Mouse (Mus musculus): Measurements from ENCODE around the gene Golga4.

Gene Golga4

DNA sequence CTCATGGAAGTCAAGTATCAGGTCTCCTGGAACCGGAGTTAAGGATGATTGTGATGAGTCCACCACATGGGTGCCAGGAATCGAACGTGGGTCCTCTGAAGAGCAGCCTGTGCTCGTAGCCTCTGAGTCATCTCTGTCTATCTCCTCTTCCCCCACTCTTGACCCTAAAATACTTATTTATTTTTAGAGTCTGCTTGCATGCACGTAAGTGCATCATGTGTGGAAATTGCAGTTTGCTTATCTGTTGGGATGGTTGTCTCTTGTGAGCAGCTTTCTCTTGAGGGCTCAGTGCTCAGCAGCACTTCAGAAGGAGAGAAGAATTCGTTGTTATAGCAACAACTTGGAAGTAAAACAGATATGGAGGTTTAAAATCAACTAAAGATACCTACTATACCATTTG, 9.4 kb downstream of the Golga4 start:
- in situ Hi-C loops (cut with MboI; ENCODE audit: low pct_unique_long_range_greater_than_20kb in 1 of 2, low sequenced_read_pairs in 2 of 2, unreplicated experiment in 1 of 2), result no loop called here

DNA sequence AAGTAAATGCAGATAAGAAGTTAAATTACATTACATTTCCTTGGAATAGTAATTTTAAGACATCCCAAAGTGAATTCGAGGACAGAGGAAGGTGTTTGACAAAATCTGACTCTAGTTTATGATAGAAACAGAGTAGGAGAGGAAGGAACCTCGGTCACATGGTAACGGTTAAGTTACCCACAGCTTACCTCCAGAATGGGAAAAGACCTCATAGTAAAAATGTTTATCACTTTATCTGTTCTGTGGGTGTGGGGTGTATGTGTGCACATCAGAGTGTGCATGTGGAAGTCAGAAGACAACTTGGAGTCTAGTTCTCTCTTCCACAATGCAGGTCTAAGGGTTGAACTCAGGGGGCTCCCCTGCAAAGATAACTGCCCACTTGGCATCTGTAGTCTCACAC, 10.1 kb downstream of the Golga4 start:
- in situ Hi-C loops (cut with MboI; ENCODE audit: low pct_unique_long_range_greater_than_20kb in 1 of 2, low sequenced_read_pairs in 2 of 2, unreplicated experiment in 1 of 2), result no loop called here

DNA sequence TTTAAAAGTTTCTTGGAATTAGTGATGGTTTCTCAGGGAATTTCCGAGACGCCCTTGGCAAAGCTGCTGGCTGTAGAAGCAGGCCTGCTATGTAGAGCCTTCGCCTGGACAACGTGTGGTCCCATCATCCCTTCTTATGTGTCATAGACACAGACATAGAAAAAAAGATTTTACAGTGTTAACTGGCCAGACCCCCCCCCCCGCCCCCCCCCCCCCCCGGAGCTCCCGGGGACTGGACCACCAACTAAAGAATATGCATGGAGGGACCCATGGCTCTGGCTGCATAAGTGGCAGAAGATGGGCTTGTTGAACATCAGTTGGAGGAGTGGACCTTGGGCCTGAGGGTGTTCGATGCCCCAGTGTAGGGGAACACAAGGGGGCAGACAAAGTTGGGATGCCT, 11.6 kb downstream of the Golga4 start:
- in situ Hi-C loops (cut with MboI; ENCODE audit: low pct_unique_long_range_greater_than_20kb in 1 of 2, low sequenced_read_pairs in 2 of 2, unreplicated experiment in 1 of 2), result no loop called here

DNA sequence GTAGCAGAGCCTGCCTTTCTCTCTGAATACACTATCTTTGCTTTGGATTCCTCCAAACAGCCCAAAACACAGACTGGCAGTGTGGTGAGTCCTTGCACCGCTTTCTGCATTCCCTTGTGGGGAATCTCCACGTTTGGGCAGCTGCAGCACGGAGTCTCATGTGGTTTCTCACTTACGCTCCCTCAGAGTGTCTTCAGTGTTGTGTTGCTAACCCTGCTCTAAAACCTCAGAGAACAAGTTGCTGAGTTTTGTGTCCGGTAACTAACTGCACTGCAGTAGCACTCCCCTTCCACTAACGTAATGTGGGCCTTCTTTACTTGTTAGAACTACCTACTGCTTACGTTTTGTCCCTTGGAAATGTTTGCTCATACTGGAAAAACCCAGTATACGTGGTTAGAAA, 13.0 kb downstream of the Golga4 start:
- in situ Hi-C loops (cut with MboI; ENCODE audit: low pct_unique_long_range_greater_than_20kb in 1 of 2, low sequenced_read_pairs in 2 of 2, unreplicated experiment in 1 of 2), result no loop called here

DNA sequence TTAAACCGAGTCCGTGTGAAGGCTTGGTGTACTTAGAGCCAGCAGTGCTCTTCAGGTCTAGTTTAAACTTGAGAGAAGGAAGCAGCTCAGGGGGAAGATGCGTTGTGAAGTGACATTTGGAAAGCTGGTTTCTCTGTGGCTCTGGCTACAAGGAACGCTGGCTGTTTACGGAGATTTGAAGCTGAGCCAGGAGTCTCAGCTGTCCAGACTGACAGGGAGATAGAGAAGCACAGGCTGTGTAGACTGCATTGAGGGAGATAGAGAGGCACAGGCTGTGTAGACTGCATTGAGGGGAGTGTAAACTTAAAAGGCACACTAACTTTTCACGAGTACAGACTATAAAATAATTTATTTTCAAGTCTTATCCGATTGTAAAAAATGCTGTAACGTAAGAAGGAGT, 13.9 kb downstream of the Golga4 start:
- in situ Hi-C loops (cut with MboI; ENCODE audit: low pct_unique_long_range_greater_than_20kb in 1 of 2, low sequenced_read_pairs in 2 of 2, unreplicated experiment in 1 of 2), result no loop called here

DNA sequence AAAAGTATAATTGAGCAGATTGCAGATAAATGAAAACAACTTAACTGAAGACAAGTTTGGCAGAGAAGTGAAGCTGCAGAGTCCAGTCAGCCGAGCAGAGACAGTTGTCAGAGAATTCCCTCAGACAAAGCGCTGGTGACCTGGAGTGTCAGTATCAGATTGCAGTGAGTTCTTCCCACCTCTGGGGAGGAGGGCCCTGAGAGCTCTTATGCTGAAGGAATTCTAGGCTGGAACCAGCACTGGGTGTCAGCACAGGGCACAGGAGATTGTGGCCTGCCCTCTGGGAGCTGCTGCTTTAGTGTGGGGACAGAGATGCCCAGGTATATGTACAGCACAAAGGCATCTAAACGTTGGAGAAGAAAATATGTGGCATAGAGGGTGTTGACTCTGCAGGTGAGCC, 14.8 kb downstream of the Golga4 start:
- in situ Hi-C loops (cut with MboI; ENCODE audit: low pct_unique_long_range_greater_than_20kb in 1 of 2, low sequenced_read_pairs in 2 of 2, unreplicated experiment in 1 of 2), result no loop called here

DNA sequence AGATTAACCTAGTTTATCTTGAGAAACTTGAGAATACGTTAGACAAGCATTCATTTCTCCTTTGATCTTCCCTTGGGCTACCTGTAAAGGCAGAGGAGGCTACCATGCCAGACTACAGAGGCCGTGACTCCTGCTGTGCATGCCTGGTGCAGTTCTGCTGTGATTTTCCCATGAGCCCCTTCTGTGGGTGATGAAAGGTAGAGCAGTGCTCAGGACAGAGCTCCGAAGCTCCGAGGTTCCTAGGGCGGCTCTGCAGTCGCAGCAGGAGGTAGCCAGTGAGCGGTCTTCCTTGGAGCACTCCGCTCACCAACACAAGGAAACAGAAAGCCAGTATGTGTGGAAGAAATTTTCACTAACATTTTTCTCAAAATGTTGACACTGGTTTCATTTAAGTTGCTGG, 15.6 kb downstream of the Golga4 start:
- in situ Hi-C loops (cut with MboI; ENCODE audit: low pct_unique_long_range_greater_than_20kb in 1 of 2, low sequenced_read_pairs in 2 of 2, unreplicated experiment in 1 of 2), result no loop called here

DNA sequence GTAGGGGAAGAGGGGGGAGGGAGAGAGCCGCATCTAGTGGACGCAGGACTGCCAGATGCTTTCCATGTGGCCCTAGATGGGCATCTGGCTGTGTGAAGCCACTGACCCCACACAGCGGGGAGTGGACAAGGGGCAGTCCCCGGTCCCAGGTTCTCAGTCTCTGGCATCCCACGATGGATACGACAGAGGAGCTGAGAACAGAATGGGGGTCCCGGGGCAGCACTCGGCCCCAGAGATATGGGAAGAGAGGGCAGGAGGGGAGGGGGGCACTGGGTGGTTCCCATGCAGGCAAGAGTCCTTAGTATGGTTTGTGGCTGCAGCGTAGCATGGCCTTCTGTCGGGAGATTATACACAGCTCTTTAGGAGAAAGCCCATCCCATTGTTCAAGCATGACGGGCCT, 17.7 kb downstream of the Golga4 start:
- in situ Hi-C loops (cut with MboI; ENCODE audit: low pct_unique_long_range_greater_than_20kb in 1 of 2, low sequenced_read_pairs in 2 of 2, unreplicated experiment in 1 of 2), result no loop called here

DNA sequence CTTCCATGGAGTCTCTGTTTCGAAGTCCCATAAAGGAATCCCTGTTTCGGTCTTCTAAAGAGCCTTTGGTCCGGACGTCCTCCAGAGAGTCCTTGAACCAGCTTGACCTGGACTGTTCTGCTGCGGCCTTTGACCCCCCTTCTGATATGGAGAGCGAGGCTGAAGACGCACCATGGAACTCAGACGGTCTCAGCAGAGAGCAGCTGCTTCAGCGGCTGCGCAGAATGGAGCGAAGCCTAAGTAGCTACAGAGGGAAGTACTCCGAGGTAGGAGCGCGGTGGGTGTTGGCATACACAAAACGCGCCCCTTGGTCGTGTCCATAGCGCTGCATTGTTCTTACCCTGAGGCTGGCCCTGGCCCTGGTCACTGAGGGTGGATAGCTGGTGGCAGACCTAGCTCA, 21.0 kb downstream of the Golga4 start:
- in situ Hi-C loops (cut with MboI; ENCODE audit: low pct_unique_long_range_greater_than_20kb in 1 of 2, low sequenced_read_pairs in 2 of 2, unreplicated experiment in 1 of 2), result no loop called here

DNA sequence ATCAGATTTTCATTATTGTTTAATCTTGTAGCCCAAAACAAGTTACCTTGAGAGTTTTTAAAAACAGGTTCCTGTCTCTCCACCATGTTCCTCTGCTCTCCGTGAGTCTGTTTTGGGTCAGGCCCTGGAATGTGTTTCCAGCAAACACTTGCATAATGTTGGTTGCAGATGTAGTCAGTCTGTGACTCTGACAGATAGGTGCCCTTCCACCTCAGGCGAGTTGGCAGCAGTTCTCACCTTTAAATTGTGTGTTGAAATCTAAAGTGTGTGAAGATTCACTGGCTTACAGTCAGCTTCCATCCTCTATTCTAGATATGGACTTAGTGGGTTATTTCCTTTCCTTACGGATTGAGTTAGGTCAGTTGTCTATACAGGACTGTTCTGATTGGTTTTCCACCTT, 23.7 kb downstream of the Golga4 start:
- in situ Hi-C loops (cut with MboI; ENCODE audit: low pct_unique_long_range_greater_than_20kb in 1 of 2, low sequenced_read_pairs in 2 of 2, unreplicated experiment in 1 of 2), result no loop called here

DNA sequence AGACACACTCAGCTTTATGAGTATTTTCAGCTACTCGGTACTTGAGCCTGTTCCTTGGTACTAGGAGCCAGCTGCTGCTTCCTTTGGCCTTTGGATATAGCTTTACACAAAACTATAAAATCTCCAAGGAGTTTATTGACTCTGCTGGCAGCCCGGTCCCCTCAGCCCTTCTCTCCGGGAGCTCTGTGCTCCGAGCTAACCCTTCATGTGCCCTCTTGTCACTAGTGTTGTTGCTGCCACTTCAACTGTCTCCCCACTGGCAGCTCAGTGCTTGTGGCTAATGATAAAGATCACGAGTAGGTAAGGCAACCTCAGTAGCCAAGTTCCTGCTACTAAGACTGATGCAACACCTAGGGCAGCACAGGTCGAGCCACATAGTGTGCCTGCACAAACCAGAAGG, 24.6 kb downstream of the Golga4 start:
- in situ Hi-C loops (cut with MboI; ENCODE audit: low pct_unique_long_range_greater_than_20kb in 1 of 2, low sequenced_read_pairs in 2 of 2, unreplicated experiment in 1 of 2), result no loop called here

DNA sequence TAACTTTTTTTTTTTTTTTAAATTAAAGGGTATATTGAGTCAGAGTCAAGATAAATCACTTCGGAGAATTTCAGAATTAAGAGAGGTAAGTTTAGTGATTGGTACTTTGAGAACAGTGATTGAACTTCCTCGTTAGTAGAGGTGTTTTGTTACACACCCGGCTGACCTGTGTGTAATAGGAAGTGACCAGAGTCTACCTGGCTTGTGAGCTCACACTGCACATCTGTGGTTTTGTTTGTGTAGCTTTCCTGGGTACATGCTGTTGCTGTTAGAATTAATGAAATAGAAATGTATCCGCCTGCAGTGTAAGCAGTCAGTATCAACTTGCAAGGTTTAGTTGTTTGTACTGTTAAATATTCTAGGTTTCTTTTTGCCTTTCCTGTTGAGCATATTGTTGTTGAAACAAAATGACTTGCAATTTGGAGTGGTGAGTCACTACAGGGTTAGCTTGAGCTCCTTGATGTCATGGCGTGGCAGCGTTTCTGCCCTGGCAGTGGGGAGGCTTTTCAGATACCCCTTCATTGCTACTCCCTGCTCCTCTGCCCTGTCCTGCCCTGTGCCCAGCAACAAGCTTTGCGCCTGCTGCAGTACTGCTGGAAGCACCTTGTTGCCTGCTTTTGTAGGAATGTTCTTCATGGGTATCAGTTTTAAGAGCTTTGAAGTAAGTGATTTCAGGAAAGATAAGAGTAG, 26.6 kb downstream of the Golga4 start:
- in situ Hi-C loops (cut with MboI; ENCODE audit: low pct_unique_long_range_greater_than_20kb in 1 of 2, low sequenced_read_pairs in 2 of 2, unreplicated experiment in 1 of 2), result no loop called here

DNA sequence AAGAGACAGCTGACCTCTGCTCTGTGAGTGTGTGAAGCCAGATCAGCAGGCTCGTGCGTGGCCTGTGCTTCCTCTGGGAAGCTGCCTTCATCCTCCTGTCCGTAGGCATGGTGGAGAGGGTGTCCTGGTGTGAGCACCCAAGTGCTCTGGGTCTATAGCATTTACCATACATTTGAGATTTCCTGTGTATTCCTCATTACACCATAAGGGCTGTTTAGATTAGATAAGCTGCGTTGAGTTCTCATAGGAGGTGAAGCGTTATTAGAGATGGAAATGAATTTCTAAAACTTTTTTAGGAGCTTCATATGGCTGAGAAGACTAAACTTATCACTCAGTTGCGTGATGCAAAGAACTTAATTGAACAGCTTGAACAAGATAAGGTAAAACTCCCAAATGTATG, 30.9 kb downstream of the Golga4 start:
- in situ Hi-C loops (cut with MboI; ENCODE audit: low pct_unique_long_range_greater_than_20kb in 1 of 2, low sequenced_read_pairs in 2 of 2, unreplicated experiment in 1 of 2), result no loop called here

DNA sequence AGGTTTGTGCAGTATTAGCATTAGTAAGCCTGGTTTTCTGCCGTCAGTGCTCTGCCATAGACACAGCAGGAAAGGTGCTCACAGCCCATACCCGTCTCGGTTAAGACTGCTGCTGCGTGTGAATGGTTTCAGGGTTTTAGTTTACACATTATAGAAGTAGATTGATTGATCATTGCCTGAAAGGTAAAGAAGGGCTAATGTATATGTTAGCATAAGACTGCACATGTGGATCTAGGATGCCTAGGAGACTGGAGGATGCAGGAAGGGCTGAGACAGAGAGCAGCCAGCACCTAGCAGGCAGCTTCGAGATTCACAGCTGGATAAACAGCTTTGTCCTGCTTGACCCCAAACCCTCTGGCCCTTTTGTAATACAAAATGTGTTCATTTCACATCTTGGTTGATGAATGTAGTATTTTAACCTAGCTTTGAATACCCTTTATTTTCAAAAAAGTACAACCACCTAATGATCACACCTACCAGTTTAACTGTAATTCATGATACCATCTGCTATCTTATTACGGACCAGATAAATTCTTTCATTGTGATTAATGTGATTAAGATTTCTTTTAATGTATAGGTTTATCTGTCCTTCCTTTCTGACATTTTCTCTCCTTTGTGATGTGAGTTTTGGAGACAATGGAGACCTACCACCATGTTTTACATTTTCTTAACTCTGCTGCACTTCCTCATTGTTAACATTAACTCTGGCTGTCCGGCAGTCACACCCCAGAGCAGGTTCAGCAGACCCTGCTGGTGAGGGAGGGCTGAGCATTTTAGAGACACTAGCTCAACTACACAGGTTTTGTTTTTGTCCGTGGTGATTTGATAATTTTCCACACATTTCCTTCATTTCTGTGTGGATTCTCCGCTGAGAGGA, 31.6 kb downstream of the Golga4 start:
- in situ Hi-C loops (cut with MboI; ENCODE audit: low pct_unique_long_range_greater_than_20kb in 1 of 2, low sequenced_read_pairs in 2 of 2, unreplicated experiment in 1 of 2), result no loop called here

DNA sequence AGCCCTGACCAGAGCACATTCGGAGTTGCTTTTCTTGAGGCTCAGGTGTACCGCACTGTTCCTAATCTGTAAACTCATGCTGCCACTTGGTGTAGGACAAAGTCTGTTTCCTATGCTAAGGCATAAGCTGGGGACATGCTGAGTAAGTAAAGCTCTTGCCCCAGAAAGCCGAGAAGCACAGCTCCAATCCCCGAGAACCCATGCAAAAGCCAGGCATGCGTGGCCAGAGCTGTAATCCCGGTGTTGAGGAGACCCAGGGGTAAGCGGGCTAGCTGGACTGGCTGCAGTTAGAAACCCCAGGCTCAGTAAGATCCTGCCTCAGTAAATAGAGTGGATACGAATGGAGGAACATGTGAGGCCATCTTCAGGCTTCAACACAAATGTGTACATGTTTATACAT, 35.8 kb downstream of the Golga4 start:
- in situ Hi-C loops (cut with MboI; ENCODE audit: low pct_unique_long_range_greater_than_20kb in 1 of 2, low sequenced_read_pairs in 2 of 2, unreplicated experiment in 1 of 2), result no loop called here

DNA sequence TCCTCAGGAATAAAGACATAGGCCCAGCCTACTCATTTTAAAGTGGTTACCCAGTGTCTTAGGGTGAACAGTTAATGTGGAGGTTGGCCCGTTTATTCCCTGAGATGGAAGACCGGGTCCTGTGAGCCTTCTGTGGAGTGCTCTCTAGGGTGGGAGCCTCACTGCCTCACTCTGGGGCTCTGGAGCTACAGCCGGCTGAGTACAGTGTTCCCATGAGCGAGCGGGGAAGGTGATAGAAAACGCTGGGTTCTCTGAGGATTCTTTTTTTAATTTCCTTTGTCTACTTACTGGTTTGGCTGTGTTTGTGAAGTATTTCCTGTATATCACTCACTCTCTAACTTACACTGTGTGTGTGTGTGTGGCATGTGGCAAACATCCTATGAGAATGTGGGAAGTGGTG, 39.1 kb downstream of the Golga4 start:
- in situ Hi-C loops (cut with MboI; ENCODE audit: low pct_unique_long_range_greater_than_20kb in 1 of 2, low sequenced_read_pairs in 2 of 2, unreplicated experiment in 1 of 2), result no loop called here

DNA sequence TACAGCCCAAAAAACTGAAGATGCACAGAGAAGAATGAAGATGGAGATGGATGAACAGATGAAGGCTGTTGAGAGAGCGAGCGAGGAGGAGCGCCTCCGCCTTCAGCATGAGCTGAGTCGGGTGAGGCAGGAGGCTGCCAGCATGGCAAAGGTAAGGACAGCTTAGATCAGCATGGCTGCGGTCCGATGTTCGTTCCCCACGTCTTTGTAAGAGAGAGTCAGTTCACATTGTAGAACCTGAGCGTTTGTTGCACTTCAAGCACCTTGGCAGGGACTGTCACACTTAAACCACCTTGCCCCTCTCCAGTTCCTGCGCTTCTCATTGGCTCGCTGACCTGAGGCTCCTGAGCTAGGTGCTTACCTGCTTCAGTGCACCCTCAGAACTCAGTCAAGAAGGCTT, 42.6 kb downstream of the Golga4 start:
- in situ Hi-C loops (cut with MboI; ENCODE audit: low pct_unique_long_range_greater_than_20kb in 1 of 2, low sequenced_read_pairs in 2 of 2, unreplicated experiment in 1 of 2), result no loop called here

DNA sequence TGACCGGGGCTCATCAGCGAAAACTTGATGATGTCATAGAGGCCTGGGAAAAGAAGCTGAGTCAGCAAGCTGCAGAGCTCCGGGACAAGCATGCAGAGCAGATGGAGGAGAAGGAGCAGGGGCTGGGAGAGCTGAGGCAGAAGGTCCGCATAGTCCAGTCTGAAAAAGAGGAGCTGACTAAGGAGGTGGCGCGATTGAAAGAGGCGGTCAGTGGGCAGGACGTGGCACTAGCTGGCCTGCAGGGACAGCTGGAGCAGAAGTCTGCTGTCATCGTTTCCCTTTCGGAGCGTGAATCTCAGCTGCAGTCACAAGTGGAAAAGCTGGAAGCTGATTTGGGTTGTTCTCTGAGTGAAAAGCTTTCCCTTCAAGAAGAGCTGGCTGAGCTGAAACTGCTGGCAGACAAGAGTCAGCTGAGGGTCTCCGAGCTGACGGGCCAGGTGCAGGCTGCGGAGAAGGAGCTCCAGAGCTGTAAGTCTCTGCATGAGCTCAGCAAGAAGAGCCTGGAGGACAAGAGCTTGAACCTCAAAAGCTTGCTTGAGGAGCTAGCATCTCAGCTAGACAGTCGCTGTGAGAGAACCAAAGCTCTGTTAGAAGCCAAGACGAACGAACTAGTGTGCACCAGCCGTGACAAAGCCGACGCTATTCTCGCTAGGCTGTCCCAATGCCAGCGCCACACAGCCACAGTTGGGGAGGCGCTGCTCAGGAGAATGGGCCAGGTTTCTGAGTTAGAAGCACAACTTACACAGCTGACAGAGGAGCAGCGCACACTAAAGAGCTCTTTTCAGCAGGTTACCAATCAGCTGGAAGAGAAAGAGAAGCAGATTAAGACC, 51.1 kb downstream of the Golga4 start:
- in situ Hi-C loops (cut with MboI; ENCODE audit: low pct_unique_long_range_greater_than_20kb in 1 of 2, low sequenced_read_pairs in 2 of 2, unreplicated experiment in 1 of 2), result no loop called here

DNA sequence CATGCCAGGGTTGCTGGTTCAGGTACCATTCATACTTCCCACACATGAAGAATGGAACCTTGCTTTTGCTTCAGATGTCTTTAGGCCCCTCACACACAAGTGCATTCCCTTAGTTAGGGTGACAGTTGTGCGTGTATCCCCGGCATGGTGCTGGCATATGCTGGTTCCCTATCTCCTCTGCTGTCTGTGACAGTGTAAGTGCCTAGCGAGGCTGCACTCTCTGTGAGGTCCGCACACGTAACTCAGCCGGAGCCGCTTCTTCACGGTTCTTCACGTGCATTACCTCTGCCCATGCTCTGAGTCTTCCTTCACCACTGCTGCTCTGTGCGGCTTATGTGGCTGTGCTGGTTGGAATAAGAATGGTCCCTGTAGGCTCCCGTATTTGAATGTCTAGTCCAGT, 57.3 kb downstream of the Golga4 start:
- in situ Hi-C loops (cut with MboI; ENCODE audit: low pct_unique_long_range_greater_than_20kb in 1 of 2, low sequenced_read_pairs in 2 of 2, unreplicated experiment in 1 of 2), result no loop called here
